Mouse (Mus musculus) liver, embryonic 14.5 days (tissue): Measurements from ENCODE around the gene Cmah. TPM values are rescaled to one million over a fixed set of nuclear protein-coding genes. Genes with fewer than 3 reads are reported as not detected.

Experiments used
- ATAC-seq: fragments of 200-750 bp; cut with Nextera tagmentation; 2 replicates; pipeline ENCODE4 v1.8.0; 2017; ENCODE audit warnings: moderate number of reproducible peaks, mild to moderate bottlenecking, moderate library complexity; ENCODE audit not compliant: insufficient read depth
- DNase-seq, 3 experiments: peaks; one replicate each; pipeline ENCODE4 v3.0.0-alpha.2; 2012 to 2013; ENCODE audit warnings: low read depth in 3 of 3, low spot score in 3 of 3
- H3K27ac ChIP-seq: fragments of 300-500 bp; sonication (generic); 2 replicates; pipeline ENCODE4 v1.5.1; 2014; ENCODE audit warnings: moderate library complexity, mild to moderate bottlenecking, control low read depth, inconsistent platforms
- H3K27me3 ChIP-seq: fragments of 300-500 bp; sonication (generic); 2 replicates; pipeline ENCODE4 v1.6.1; 2014; ENCODE audit warnings: mild to moderate bottlenecking, low read length, moderate library complexity; ENCODE audit not compliant: control insufficient read depth, insufficient read depth
- H3K36me3 ChIP-seq: fragments of 300-500 bp; sonication (generic); replicated peaks from 2 replicates; pipeline ENCODE4 v1.6.1; 2014; ENCODE audit warnings: low read depth; ENCODE audit not compliant: control insufficient read depth, insufficient read depth
- H3K4me1 ChIP-seq, 2 experiments: fragments of 200-500 bp in 1 of 2; fragments of 300-500 bp in 1 of 2; sonication (generic) in 1 of 2; replicated peaks; 2 replicates each; pipeline ENCODE4 v1.6.1; 2012 to 2014; ENCODE audit warnings: antibody characterized with exemption in 1 of 2, inconsistent platforms in 1 of 2, low read length in 1 of 2; ENCODE audit not compliant: control insufficient read depth in 2 of 2, insufficient read depth in 2 of 2
- H3K4me2 ChIP-seq: fragments of 300-500 bp; sonication (generic); 2 replicates; pipeline ENCODE4 v1.6.1; 2014; ENCODE audit warnings: low read depth, mild to moderate bottlenecking, control low read depth, moderate library complexity
- H3K4me3 ChIP-seq, 2 experiments: fragments of 200-500 bp in 1 of 2; fragments of 300-500 bp in 1 of 2; sonication (generic) in 1 of 2; 2 replicates each; pipeline ENCODE4 v1.5.1; 2012 to 2014; ENCODE audit warnings: low read depth in 2 of 2, low read length in 2 of 2, mild to moderate bottlenecking in 2 of 2, control low read depth in 1 of 2, inconsistent platforms in 1 of 2, moderate library complexity in 1 of 2; ENCODE audit not compliant: insufficient read depth in 1 of 2
- H3K9ac ChIP-seq: fragments of 300-500 bp; sonication (generic); replicated peaks from 2 replicates; pipeline ENCODE4 v1.6.1; 2014; ENCODE audit warnings: mild to moderate bottlenecking, control low read depth, moderate library complexity
- H3K9me3 ChIP-seq: fragments of 300-500 bp; sonication (generic); 2 replicates; pipeline ENCODE4 v1.6.1; 2016; ENCODE audit warnings: low read length, mixed read lengths; ENCODE audit not compliant: control insufficient read depth
- CTCF ChIP-seq: IDR thresholded peaks from 2 replicates; pipeline ENCODE4 v1.5.1; 2016; ENCODE audit warnings: antibody characterized with exemption, low read depth, control low read depth
- EP300 ChIP-seq: IDR thresholded peaks from 2 replicates; pipeline ENCODE4 v1.6.1; 2016; ENCODE audit warnings: antibody characterized with exemption, low read depth
- WGBS: fragments of 180-500 bp; shearing (Covaris S2); extraction: QIAGEN DNeasy Blood & Tissue Kit; methylation state at CpG from one replicate; pipeline ENCODE4 v1.1.7; 2014; ENCODE audit not compliant: insufficient replicate concordance; 5-methylcytosine and 5-hydroxymethylcytosine counted together
- polyA plus RNA-seq, 2 experiments: library from polyadenylated mRNA; depleted of rRNA in 1 of 2; stranded (reverse) in 1 of 2; unstranded in 1 of 2; fragments of >200 nt; fragmentation: Nextera tagmentation in 1 of 2; extraction: Ambion mirVana in 1 of 2; gene quantifications; 2 replicates each; pipeline versions ENCODE4 v1.2.1 to v1.2.3; 2012 to 2014

Gene Cmah
- polyA plus RNA-seq, 2 experiments, result 0.42 to 0.46 TPM

DNA sequence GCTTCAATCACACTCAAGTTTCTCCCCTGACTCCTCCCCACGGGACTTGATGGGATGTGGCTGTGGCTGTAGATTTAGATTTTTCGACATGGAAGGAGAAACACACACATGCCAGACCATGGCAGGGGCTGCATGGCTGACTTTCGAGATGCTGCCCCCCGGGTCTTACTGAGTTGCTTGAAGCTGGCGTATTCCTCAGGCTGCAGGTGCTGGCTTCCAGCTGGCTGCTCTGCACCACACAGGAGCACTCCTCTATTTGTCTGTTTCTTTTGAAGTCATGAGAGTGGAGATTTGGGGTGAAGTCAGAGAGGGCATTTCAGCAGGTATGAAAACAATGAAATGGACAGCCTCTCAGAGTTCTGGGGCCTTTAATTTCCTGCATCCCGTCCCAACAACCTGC lies 180.0 kb downstream of the Cmah start:
- H3K9ac ChIP-seq, result no peak overlapping the region
- no peaks in the 10 kb centered on the region for H3K27me3 ChIP-seq
- H3K4me1 ChIP-seq, result peaks cover under 1 to 6% of the 10 kb centered on the region in 2 experiments; a peak in 3 of 4 replicates
- H3K27ac ChIP-seq, result no peak overlapping the region
- H3K4me3 ChIP-seq, result no peak overlapping the region
- no peak overlapping the region for H3K4me2 ChIP-seq
- WGBS, result 66% methylated on average over 6 of the region's 6 CpGs
- H3K9me3 ChIP-seq, result no peaks in the 10 kb centered on the region
- no peak for TF ChIP-seq EP300
- DNase-seq (no peak), ATAC-seq (no peak)
- H3K36me3 ChIP-seq, result no peaks in the 10 kb centered on the region

- Histone ChIP-seq H3K4me3 (no peak overlapping the region), H3K27me3 (no peaks in the 10 kb centered on the region), H3K9ac (no peak overlapping the region), H3K4me1 (peaks cover 0 to 4% of the 10 kb centered on the region in 2 experiments; a peak in 2 of 4 replicates), H3K4me2 (no peak overlapping the region), H3K36me3 (no peaks in the 10 kb centered on the region), H3K9me3 (no peaks in the 10 kb centered on the region), H3K27ac (no peak overlapping the region)
- ATAC-seq (no peak), DNase-seq (no peak)
- 33% methylated on average over 1 of the region's 1 CpGs for WGBS
- TF ChIP-seq CTCF (no peak), EP300 (no peak)
Observed at GRCm38 (mm10) chr13:24508917-24509316, 181.7 kb downstream of the Cmah start.

- no peak for DNase-seq
- Histone ChIP-seq H3K36me3 (no peaks in the 10 kb centered on the region), H3K27ac (no peak overlapping the region), H3K9ac (no peak overlapping the region), H3K4me1 (peaks cover 0 to 9% of the 10 kb centered on the region in 2 experiments; a peak in 2 of 4 replicates), H3K4me3 (no peak overlapping the region), H3K27me3 (no peaks in the 10 kb centered on the region), H3K4me2 (no peak overlapping the region), H3K9me3 (no peaks in the 10 kb centered on the region)
- ATAC-seq, result no peak
- TF ChIP-seq EP300 (no peak), CTCF (no peak)
- WGBS, result 7% methylated on average over 1 of the region's 1 CpGs
Observed at GRCm38 (mm10) chr13:24511367-24511766, 184.2 kb downstream of the Cmah start.

DNA sequence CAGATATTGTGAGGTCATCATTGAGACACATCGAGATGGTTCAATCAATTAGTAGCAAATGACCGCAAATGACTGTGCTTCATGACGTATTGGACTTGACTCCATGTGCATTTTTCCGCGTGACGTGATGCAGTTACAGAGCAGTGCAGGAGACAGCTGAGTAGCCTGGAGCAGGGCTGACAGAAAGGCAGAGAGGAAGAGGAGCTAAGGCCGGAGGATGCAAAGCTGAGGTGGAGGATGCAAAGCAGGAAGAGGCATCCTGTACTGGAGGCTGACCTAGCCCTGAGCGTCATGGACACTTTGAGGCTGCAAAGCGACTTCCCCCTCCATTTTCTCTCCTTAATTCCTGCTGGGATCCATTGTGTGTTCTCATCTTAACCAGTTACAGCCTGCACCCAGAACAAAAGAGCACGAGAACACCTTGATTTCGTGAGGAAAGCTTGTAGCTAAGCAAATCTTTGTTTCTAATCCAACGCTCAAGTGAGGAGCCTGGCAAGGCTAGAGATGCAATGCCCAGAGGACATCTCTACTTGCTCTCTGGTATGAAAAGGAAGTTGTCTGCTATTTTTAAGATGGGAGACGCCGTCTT lies 184.8 kb downstream of the Cmah start:
- DNase-seq (no peak), ATAC-seq (no peak)
- Histone ChIP-seq H3K9ac (no peak overlapping the region), H3K27ac (no peak overlapping the region), H3K9me3 (no peaks in the 10 kb centered on the region), H3K4me1 (peaks cover 0 to 9% of the 10 kb centered on the region in 2 experiments; a peak in 2 of 4 replicates), H3K36me3 (no peaks in the 10 kb centered on the region), H3K4me3 (no peak overlapping the region), H3K27me3 (no peaks in the 10 kb centered on the region), H3K4me2 (no peak overlapping the region)
- no peak for TF ChIP-seq EP300
- no peak for TF ChIP-seq CTCF
- 50% methylated on average over 14 of the region's 14 CpGs for WGBS

DNA sequence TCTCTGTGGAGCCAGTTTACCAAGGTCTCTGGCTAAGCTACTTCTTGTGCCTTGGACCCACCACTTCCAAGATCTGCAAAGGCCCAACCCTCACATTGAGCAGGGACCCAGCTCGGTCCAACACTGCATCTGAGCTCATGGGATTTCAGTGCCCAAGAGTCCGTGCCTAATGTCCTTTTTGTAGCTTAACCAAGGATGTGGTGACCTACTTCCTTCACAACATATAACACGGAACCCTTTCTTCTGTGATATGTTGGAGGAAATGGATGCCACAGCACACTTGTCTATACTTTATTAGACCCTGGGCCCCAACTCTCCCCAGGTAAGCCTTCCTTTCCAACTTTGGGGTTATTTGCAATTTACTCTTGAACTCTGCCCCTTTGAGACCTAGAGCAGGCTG lies 186.5 kb downstream of the Cmah start:
- no peaks in the 10 kb centered on the region for H3K36me3 ChIP-seq
- H3K4me1 ChIP-seq, result peaks cover 0 to 9% of the 10 kb centered on the region in 2 experiments; a peak in 2 of 4 replicates
- no peaks in the 10 kb centered on the region for H3K9me3 ChIP-seq
- H3K9ac ChIP-seq, result no peak overlapping the region
- 58% methylated on average over 3 of the region's 3 CpGs for WGBS
- H3K27me3 ChIP-seq, result no peaks in the 10 kb centered on the region
- DNase-seq (no peak), ATAC-seq (no peak)
- H3K27ac ChIP-seq, result no peak overlapping the region
- no peak overlapping the region for H3K4me2 ChIP-seq
- no peak overlapping the region for H3K4me3 ChIP-seq
- no peak for TF ChIP-seq EP300
- no peak for TF ChIP-seq CTCF
